Mouse (Mus musculus): ENCODE measurements around the gene Rbpms2.
A peak's percentile ranks its signal among the peaks of the same experiment; 100 is the strongest.

The Rbpms2 gene

DNA sequence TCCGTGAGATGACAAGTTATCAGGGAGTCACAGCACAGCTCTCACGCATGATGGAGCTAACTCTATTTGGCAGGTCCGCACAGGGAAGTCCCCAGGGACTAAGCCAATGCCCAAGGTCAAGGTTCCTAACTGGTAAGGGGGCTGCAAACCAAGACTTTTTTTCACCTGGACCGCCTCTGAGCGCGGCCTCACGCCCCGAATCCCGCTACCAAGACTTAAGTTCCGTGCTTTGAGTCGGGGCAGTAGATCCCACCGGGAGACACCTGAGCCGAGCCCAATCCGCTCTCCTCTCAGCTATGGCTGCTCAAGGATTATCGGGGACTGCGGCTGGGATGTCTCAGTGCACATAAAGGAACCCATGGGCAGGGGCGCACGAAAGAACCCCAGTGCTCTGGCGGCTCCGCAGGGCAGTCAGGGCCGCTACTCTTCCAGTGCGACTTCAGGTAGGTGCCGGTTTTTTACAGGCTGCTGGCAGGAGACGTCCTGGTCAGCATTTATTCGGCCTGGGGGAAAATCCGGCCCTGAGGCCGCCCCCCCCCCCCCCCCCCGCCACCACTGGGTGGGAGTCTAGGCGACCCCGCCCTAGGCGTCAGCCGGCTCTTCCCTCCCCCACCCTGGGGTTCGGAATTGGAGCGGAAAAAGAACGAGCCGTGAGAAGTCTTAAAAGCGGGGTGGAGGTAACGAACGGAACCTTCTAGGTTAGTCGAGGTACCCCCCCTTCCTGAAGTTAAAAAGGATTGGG is at the start of gene Rbpms2:
TSS of gene Rbpms2 (plus strand) at position 624 of the 742 bp plus-strand sequence.
- peak; percentile 70 for DNase-seq (ENCODE audit: low spot score)

DNA sequence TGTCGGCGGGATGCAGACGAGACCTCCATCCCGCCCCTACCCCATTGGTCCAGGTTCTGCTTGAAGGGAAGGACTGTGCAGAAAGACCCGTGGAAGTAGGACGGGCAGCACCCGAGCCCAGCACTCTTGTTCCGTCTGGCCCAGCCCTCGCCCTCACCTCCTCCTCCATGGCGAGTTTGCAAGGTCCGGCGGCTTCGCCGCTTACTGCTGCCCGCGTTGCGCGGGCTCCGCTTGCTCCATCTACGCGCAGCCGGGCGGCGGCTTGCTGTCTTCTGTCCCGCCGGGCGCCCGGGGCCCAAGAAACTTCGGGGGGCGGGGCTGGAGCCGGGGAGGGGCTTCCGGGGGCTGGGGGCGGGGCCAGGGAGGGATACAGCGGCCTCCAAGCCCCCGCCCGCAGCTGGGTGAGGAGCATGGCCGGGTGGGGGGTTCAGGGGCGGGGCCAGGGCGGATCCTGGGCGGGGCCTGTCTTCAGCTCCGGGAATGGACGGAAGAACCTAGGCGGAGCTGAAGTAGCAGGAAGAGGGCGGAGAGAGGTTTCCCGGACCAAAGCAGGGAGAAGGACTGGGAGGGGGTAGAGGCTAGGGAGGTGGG is 49.6 kb upstream of the Rbpms2 start, which contains the start of gene Plekho2:
TSS of gene Plekho2 (minus strand) at position 260 of the 591 bp plus-strand sequence.
- DNase-seq (ENCODE audit: low spot score), result peak; percentile 98

DNA sequence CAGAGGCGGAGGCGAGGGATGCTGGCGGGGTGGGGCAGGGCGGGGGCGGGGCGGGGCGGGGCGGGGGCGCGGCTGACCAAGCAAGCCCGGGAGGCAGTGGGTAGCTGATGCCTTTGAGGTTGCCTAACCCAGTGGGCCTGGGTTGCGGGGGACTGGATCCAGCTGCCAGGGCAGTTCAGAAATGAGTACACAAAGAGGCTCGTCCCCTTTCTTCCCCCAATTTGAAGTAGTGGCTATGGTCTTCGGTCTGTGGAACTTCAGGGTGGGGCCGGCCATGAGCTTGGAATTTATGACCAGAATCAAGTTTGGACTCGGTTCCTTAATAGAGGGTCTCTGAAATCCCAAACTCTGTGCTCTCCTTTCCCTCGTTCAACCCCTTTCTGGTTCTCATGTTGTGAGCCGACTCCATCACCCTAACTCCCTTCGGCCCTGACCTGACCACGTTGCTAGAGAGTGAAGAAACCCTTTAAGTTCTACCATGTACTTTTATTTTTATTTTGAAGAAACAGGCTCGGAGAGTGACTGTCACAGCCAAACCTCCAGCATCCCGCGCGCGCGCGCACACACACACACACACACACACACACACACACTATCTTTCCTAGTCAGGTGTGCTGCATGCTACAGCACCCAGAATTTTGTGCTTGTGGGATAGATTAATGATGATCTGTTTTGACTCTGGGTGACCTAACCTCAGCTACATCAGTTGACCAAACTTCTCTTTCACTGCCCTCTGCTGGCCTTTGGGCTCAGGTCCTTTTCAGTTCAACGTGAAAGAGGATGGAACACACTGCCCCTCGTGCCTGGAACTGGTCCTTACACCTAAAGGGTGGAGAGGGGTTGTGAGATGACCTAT is 48.8 kb upstream of the Rbpms2 start:
- peak; percentile 89 for DNase-seq (ENCODE audit: low spot score)

DNA sequence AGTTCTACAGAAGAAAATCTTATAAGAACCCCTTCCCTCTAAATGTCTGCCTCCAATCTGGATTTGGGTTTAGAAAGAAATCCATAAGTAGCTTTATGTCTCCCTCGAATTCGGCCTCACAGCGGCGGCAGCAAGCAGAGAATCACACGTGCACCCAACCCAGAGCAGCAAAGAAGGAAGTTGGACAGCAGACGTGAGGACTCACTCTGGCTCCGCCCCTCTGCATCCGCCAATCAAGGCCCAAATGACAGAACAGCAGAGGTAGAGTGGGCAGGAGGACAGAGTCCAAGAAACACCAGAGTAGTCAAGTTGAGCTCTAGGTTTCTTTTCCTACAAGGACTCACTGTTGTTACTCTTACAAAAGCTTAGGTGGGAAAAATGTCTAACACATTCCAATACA is 46.4 kb upstream of the Rbpms2 start:
- DNase-seq (ENCODE audit: low spot score), result peak; percentile 59

DNA sequence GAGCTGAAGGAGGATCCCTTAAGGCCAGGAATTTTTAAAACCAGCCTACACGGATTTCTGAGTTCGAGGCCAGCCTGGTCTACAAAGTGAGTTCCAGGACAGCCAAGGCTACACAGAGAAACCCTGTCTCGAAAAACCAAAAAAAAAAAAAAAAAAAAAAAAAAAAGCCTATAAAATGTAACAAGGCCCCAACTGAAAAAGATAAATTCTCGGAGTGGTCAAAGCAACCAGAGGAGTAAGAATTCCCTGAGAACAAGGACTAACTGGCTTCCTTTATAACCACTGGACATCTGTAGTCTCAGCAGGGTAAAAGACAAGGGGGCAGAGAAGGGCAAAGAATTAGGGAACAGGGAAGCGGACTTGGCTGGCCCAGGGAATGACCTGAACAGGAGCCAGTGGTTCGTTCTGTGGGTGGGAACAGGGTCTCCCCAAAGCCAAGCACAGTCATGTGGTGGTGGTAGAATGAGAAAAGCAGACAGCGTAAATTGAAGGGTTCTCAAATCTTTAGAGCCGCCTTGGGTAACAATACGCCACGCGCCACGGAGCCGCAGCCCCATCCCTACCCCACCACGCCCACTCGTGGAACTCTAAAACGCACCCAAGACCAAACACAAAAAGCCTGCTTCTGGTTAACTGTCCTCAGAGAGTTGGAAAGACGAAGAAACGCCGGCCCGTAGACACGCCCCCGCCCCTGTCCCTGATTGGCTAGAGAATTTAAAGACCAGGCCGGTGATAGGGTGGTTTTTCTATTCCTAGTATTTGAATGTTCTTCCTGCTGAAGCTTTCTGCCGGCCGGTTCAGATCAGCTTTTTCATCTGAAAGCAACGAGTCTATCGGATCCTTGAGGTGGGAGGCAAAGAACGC is 42.8 kb upstream of the Rbpms2 start, which contains the start of gene Pif1:
TSS of gene Pif1 (plus strand) at position 755 of the 864 bp plus-strand sequence.
- peak; percentile 89 for DNase-seq (ENCODE audit: low spot score)

DNA sequence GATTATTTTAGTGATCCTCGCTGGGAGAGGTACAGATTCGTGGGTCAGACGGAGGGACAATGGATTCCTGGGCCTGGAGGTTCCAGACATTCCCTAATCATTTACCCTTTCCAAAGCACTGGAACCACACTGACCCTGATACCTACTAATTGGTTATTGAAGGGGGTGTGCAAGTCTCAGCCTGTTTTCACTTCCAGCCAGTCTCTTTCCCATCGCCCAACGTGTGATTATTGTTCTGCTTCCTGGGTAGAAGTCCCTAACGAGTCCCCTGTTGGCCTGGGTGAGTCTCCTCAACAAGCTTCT is 42.2 kb upstream of the Rbpms2 start:
- DNase-seq (ENCODE audit: low spot score), result no peak

DNA sequence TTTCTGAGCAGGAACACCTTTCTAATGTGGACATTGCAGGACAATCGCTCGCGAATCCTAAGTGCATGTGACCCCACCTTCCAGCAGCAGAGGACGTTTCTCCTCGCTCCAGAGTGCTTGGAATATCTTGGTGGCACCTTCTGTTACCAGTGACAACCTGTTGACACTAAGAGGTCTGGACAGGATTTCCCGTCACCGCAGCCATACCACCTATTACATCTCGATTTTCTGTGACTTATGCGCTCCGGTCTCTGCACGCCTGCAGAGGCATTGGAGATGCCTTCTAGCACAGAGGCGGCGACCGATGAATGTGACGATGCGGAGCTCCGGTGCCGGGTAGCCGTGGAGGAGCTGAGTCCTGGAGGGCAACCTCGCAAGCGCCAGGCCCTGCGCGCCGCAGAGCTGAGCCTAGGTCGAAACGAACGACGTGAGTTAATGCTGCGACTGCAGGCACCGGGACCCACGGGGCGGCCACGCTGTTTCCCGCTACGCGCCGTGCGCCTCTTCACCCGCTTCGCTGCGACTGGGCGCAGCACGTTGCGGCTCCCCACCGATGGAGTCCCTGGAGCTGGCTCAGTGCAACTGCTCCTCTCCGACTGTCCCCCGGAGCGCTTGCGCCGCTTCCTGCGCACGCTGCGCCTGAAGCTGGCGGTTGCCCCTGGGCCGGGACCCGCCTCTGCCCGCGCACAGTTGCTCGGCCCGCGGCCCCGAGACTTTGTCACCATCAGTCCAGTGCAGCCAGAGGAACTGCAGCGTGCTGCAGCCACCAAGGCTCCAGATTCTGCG is 41.7 kb upstream of the Rbpms2 start:
- DNase-seq (ENCODE audit: low spot score), result peak; percentile 62

DNA sequence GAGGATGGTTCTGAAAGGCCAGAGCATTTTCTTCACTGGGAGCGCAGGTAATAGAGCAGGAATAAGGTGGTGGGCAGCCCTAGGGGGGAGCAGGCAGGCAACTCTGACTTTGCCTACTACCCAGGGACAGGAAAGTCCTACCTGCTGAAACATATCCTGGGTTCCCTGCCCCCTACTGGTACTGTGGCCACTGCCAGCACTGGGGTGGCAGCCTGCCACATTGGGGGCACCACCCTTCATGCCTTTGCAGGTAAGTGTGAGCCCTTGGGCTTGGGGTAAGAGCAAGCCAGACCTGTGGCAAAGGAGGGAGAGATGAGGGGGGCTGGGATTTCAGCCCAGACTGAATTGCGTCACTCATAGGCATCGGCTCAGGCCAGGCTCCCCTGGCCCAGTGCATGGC is 40.4 kb upstream of the Rbpms2 start:
- DNase-seq (ENCODE audit: low spot score), result no peak

DNA sequence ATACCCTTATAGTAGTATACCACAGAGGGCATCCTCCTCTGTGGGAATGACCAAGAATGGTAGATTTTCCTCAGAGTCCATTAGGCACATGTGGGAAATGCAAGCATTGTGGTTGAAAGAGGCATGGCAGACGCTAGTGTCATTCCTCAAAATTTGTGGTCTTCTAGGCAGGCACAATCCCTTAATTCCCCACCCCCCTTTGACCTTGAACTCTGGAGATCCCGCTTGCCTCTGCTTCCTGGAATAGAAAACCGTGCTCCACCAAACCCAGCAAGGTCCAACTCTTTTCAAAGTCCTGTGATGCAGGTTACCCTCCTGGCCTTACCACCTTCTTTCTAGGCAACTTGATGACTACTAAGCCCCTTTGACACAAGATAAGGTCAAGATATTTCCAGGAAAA is 36.7 kb upstream of the Rbpms2 start:
- DNase-seq (ENCODE audit: low spot score), result no peak

DNA sequence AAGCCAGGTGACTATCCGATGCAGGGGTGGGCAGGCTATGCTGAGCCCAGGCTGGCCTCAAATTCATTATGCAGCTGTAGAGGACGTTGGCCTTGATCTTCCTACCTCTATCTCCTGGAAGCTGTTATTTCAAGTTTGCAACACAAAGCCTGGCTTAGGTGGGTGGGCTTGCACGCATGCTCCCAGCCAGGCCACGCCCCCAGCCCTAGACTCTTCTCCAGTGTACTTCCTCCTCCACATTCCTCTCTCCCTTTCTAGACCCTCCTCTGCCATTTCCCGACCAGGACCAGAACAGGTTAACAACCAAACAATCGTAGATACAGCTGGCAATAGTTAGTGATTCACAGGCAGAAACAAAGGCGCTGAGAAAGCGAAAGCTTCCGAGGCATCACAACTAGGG is 35.9 kb upstream of the Rbpms2 start:
- DNase-seq (ENCODE audit: low spot score), result no peak

DNA sequence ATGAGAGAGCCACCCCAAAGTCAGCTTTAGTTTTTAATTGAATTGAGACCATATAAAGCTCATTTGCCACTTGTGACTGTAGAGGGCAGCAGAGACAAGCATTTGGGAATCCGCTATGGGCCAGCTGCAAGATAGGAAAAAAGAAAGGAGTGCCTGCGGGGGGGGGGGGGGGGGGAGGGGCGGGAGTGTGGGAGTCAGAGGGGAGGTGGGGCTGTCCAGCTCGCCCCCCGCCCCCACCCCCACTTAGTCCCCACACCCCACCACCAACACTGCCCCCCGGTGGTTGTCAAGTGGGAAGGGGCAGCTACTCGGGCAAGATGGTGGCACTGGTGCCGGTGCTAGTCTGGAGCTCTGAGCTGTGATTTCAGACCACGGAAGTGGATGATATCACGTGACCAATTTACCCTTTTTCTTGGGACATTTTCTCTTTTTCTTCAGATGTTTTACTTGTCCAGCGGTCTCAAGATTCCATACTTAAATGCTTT is 30.6 kb upstream of the Rbpms2 start:
- DNase-seq (ENCODE audit: low spot score), result peak; percentile 80

DNA sequence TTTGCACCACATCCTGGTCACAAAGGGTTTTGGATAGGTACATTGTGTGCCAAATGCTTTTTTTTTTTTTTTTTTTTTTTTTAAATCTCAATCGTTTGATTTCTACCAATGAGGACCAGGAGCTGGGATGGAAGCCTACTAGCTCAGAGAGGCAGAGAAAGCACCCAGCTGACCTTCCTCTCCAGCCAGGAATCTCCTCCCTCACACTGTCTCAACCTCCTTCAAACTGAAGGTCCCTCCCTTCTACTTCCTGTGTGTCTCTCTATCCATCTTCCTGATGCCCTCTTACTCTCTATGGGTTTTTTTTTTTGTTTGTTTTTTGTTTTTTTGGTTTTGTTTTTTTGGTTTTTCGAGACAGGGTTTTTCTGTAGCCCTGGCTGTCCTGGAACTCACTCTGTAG is 28.5 kb upstream of the Rbpms2 start:
- no peak for DNase-seq (ENCODE audit: low spot score)

DNA sequence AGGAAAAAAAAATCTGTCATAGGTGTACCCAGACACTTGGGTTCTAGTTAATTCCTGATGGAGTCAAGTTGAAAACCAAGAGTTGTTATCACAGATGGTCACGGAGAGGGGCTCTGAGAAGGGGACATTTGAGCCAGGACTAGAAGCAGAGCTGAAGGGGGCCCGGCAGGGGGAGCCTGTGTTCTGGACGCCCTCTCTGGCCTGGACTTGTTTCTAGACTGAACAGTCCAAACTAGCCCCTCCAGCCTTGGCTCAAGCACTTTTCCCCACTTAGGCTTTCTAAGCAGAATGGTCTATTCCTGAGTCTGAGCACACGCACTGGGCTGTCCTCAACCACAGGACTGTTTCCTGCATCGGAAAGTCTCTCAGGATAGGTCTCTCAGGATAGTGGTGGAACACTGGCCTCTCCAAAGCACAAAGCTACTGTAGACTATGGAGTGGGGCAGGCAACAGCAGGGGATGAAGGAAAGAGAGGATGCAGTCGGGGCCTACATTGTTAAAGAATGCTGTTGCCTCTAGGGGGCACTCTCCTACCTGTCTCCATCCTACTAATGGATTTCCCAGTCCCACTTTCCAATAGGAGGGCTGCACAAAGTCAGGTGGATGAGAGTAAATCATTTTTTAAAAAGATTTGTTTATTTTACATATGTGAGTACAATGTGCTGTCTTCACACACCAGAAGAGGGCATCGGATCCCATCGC is 25.9 kb upstream of the Rbpms2 start:
- no peak for DNase-seq (ENCODE audit: low spot score)

DNA sequence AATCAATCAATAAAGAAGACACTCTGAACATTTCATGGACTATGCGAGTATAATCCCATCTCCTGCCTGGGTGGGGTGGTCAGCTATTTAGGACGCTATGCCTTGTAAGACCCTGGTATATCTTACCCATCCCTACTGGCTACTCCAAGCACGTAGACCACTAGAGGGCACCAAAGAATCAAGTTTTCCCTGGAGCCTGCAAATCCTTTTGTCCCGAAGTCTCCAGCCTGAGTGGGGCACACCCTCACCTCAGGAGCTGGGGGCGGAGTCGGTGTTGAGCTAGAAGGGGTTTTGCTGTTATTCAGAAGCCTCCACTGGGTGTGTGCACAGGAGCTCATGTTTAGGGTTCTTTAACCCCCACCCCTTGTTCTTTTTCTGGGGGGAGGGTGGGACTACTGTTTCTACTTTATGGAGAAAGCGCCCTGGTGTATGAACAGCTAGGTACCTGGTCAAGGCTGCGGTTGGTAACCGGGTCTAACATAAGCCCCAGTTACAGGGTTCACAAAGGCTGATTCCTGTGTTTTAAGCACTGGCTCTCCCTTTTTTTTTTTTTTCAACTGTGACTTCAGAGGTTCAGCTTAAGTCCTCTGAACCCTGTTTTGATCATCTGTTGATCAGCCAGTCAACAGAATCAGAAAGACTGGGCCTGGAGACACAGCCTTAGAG is 23.8 kb upstream of the Rbpms2 start:
- DNase-seq (ENCODE audit: low spot score), result peak; percentile 80

DNA sequence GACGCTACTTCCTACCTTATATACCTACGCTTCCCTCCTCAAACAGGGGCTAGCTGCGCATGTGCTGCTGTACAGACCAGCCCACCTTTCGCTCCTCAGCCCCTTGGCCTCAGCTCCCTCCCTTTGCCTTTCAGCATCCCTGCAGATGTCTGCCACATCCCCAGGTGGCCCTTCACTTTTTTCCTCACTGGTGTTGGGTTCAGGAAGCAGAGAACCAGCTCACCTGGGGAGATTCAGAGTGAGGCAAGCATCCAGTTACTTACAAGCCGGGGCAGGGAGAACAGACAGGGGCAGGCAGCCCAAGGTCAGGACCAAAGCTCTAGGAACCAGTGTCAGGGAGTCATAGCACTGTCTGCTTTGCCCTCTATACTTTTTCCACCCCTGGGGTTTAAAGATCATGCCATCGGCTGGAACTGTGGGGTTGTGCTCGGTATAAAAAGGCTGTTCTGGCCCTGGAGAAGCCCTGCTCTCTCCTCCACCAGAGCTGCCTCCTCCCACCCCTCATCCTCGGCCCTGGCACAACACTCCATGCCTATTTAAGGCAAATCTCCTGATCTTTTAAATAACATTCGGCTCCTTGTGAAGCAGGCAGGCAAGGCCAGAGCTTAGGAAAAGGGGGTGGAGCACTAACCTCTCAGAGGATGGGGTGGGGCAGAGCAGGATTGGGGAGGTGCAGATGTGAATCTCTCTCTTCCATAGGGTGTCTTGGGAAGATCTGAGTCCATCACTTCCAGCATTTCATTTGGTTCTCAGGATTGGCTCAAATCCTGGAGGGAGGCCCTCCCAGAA is 22.9 kb upstream of the Rbpms2 start:
- no peak for DNase-seq (ENCODE audit: low spot score)

DNA sequence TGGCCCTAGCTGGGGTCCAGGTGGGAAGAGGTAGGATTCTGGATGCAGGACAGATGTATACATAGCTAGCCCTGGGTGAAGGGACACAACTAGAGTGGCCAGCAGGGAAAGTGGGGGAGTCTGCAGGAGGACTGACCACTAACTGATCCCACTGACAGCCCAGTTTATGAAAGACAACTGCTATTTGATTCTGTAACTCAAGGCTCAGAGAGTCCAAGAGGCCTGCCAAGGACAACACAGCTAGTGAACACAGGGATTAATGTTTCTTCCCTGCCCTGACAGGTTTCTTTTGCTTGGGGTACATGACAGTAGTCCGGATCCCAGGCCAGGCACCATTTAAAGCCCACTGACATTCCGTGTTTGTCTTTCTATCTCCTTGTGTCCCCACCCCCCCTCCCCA is 22.3 kb upstream of the Rbpms2 start:
- no peak for DNase-seq (ENCODE audit: low spot score)

DNA sequence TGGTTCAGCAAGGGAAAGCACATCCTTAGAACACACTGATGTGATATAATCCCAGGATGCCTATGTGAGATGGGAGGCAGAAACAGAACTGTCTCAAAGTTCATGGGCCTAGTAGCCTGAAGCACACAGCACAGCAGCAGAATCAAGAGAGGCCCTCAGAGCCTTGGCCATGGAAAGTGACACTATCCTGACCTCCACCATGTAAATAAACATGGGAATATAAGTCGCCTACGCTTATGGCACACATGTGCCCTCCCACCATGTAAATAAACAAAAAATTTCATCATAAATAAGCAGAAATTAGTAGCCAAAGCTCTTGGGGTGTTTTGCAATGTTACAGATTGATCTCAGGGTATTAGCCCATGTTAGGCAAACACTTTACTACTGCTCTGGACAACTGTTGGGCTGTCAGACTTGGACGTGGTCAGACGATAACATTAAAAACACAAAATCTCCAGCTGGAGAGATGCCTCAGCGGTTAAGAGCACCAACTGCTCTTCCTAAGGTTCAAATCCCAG is 17.4 kb upstream of the Rbpms2 start:
- no peak for DNase-seq (ENCODE audit: low spot score)

DNA sequence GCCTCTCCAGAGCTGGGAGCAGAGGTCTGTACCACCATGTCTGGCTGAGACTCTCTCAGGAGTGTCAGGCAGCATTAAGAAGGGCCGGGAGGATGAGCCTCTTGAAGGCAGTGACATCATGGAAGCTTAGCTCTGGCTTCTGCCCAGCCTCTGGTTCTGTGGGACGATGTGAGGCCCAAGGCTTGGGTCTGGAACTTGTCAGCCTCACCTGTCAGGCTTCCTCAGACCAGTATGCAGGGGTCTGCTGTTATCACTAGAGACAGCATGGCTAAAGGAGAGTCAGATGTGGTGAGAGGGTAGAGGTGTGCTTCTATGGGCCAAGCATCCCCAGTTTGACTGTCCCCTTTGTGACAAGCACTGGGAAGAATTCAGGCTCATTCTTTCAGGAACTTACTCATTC is 16.4 kb upstream of the Rbpms2 start:
- no peak for DNase-seq (ENCODE audit: low spot score)

DNA sequence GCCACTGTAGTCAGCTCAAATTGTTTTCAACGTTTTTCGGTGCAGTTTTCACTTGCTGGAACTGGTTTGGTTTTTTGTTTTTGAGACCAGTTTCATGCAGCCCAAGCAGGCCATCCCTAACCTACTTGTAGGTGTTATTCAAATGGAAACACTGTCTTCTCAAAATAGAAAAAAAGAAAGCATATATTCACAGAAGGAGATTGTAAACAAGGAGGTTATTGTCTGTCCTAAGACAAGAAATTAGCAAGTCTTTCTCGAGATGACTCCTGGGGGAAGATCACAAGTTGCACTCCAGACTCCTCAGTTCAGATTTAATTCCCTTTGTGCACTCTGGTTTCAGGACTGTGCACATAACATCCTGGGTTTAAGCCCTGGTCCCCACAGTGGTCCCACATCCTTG is 10.1 kb upstream of the Rbpms2 start:
- no peak for DNase-seq (ENCODE audit: low spot score)

Data from testis, postnatal 10 days (tissue).